Mouse (Mus musculus) right cerebral cortex, postnatal 10 days (tissue): Measurements from ENCODE around the gene Zfp874a.
"Not testable (repeated sequence)": the region's sequence is repeated elsewhere in the genome, so short reads cannot be mapped to it uniquely, and the experiment has no call there.

Experiments
- DNase-seq, 2 experiments: peaks; one replicate each; pipeline ENCODE4 v3.0.0; 2021; ENCODE audit warnings: low spot score in 2 of 2

The Zfp874a gene

DNA sequence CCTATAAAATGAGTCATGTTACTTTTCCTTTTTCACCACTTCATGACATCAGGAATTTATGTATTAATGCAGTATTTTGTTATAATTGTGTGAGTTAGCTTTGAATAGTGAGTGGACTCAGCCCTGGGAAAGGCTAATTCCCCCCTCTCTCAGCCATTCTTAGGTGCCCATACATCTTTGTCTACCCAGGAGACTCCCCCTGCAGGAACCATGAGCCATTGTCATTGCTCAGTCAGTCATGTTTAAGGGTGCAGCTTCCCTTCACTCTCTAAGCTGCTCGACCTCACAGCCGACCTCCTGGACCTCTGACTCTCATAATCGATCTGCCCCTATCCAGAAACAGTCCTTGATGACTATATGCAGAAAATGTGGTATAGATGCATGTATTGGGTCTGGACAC is 75.2 kb downstream of the Zfp874a start:
- not testable (repeated sequence) for DNase-seq

DNA sequence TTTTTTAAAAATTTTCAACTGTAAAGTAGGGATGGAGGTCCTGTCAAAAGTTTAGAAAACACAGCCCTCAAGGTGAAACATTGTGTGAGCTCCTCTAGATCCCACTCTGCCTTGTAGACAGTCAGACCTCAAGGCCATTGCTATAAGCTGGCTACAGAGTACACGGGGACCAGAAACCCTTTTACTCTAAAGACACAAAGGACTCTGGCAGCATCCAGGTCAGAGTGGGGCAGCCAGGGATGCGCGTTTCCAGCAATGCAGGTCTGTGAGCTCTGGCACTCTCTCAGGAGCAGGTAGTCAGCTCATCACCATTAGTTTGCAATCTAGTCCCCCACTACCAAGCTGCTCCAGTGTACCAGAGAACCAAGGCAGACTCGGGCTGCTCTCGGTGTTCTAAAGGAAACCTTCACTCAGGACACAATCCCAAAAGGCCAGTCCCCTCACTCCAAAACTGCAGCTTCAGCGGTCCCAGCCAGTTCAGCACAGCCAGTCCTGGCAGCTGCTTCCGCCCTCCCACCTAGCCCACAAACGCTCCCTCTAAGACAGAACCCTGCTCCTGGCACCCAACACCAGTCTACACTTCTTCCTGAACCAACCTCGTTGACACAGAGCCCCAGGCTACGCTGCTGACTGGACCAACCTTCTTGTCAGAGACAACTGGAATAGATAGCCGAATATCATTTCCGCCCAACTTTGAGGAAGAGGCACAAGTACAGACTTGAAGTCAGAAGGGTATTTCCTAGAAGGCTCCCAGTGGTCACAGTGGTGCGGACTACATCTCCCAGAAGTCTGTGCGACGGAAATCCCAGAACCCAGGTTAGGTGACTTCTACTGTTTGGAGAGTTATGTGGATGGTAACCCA is 76.1 kb downstream of the Zfp874a start, which contains the start of the genes Gm28041 and Zfp456:
TSS of gene Gm28041 (minus strand) at position 684 of the 862 bp plus-strand sequence.
TSS of gene Zfp456 (minus strand) at position 761 of the 862 bp plus-strand sequence.
- peak; percentile 64 to 67 for DNase-seq
